Mouse (Mus musculus): Measurements from ENCODE around the gene Abca4.

The Abca4 gene

DNA sequence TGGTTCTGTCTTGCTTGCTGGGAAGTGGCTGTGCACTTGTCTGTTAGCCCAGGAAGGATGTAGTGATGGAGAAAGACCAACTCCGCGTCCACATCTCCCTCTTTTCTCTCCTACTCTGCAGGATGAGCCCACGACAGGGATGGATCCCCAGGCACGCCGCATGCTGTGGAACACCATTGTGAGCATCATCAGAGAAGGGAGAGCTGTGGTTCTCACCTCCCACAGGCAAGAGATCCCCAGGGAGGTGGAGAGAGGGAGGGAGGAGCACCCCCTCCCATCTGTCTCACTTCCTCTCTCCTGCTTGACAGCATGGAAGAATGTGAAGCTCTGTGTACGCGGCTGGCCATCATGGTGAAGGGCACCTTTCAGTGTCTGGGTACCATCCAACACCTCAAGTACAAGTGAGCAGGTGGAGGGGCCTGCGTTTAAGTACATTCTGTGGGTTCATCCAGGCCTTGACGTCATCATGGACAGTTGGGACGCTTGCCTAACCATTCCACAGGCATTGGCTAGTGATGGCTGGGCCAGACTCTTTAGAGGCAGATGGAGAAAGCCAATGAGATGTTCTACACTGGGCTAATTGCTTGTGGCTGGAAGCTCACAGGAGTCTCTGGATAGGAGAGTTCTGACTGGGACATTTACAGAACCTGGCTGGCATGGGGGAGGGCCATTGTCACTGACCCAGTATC is 126.5 kb downstream of the Abca4 start:
- DNase-seq (ENCODE audit: low spot score): no peak

DNA sequence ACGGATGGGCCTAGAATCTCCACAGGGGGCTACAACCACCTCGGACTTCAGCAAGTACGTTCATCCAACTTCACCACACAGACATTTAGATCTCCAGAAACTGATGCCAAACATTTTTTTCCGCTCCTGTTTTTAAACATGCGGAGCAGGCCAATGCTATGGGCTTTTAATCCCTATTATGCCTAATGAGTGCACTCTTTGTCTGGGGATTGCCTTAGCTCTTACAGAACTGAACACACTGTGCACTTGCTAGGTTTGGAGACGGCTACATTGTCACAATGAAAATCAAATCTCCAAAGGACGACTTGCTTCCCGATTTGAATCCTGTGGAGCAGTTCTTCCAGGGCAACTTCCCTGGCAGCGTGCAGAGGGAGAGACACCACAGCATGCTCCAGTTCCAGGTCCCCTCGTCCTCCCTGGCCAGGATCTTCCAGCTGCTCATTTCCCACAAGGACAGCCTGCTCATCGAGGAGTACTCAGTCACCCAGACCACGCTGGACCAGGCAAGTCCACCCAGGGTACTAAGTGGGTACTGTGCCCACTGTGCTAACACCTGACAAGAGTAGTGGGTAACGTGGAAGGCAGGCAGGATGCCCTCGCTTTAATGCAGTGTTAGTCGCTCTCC is 129.4 kb downstream of the Abca4 start:
- DNase-seq (ENCODE audit: low spot score): no peak

DNA sequence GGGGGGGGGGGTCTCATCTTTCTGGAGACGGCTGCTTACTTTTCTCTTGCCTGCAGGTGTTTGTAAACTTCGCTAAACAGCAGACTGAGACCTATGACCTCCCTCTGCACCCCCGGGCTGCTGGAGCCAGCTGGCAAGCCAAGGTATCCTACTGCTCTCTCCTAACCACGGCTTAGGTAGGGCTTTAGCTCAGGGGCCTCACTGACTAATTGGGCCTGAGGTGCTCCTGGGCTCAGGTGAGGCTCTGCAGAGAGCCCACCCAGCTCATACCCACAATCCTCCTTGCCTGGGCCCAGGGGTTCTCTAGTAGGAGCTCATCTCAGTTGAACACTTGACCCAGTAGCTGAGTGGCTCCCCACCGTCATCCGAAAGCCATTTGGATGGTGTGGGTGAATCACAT is 131.8 kb downstream of the Abca4 start:
- no peak for DNase-seq (ENCODE audit: low spot score)

DNA sequence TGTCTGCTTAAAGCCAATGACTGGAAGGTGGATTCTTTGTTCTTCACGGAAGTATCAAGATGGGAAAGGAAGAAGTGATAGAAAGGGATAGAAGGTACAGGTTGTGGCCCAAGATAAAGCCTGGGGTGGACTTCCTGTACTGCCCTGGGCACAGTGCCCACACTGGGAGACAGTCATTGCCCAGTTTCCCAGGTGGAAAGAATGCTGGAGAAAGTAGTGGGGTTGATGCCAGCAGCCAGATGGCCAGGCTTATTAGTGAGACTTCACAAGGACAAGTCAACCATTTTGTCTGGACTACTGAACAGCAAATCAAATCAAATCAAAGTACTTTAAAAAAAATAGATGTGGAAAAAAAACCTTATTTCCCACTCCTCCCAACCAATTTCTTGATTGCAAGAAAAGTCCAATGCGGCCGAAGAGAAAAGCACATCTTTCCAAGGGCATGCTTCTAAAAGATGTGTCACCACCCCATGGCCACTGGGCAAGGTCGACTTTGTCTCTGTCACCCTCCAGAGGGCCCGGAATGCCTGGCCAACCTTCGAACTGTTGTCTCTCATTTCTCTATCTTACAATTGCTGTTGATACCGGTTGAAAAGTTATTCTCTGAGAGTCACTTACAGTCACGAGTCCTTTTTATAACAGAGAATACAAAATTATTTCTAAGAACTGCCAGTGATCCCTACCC is 132.6 kb downstream of the Abca4 start:
- DNase-seq (ENCODE audit: low spot score): no peak

DNA sequence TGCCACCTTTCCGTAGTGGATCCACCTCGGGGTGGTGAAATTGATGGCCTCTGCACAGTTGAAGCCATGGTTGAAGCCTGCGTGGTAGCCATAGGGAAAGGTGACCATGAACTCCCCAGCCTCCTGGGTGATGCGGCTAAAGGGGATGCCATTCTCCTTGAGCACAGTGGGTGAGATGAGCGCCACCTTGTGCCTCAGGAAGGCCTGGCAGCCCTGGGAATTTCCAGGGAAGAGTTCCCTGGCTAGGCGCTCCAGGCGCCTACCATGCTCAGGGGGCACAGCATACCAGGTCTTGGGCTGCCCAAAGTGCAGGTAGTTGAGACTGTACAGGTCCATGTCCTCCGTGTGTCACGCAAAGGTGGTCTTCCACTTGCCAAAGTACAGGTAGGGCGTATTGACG is 139.9 kb downstream of the Abca4 start:
- no peak for DNase-seq (ENCODE audit: low spot score)

DNA sequence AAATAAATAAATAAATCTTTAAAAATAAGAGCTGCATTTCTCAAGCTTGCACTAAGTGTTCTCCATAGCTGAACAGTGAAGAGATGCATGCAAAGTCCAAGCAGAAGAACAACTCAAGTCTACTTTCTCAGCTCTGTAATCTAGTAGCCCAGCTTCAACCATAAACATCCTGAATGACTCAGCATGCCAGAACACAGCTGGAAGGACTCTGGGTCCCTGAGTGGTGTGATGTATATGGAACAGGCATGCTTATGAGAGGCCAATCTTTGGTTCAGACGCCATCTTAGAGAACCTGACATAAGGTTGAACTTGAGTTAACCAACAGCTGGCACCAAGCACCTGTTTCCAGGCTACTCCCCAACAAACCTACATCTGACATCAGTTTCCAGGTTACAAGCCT is 142.7 kb downstream of the Abca4 start:
- no peak for DNase-seq (ENCODE audit: low spot score)

DNA sequence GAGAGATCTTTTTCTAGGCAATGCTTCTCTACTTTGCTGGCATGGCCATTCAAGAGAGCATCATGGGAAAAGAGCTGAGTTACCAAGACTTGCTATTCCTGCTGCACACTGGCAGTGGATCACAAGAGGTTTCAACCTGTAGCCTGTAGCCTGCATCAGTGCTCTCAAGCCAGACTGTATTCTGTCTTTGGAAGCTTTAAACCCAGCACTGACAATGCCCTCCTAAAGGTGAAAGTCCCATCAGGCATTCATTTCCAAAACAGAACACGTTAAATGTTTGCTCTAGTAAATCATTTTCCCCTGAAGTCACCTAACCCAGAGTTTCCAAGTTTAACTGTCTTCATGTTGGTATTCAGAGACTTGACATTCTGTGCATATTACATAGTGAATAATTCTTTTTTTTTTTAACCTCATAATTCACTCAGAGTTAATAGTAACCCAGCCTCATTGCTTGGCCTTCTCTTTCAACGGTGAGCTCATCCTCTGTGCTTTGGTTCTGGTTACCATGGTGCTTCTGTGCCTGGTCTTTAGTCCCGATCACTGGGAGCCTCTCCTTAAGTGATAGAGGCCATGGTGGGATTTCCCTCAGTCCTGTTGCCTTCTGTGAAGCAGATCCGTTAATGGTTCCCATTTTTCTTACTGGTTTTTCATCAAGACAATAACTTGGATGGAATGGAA is 152.5 kb downstream of the Abca4 start:
- no peak for DNase-seq (ENCODE audit: low spot score)

DNA sequence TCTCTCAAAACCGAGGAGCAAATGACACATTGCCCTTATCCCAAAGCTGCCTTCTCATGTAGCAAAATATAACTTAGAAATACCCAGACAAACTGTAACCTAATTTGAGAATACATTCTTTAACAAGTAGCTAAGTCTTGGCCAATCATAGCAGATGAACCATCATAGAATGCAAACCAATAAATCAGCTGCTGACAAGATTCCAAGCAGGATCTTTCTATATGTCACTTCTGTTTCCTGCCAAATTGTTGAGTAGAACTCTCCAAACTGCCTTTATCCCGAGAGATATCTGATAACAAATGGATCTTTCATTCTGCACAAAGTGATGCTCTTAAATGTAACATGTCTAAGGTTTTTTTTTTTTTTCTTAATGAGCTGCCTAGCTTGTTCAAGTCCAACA is 154.3 kb downstream of the Abca4 start:
- no peak for DNase-seq (ENCODE audit: low spot score)

DNA sequence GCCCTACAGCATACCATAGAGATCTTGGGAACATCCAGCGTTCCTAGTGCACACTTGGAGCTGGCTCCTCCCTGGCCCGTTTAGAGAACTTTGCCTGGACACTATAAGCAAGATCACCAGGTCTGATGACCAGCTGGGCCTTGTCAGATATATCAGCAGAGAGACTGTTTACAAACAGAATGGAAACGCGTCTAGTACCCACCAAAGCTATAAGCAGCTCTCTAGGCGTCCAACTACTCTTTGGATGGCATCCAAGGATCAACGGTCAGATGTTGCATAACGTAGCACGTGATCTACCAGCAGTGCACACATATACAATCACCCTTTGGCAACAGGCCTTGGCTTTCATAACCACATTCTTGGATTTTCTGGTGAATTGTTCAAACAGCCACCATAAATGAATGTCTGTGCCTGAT is 154.7 kb downstream of the Abca4 start:
- DNase-seq (ENCODE audit: low spot score): no peak

DNA sequence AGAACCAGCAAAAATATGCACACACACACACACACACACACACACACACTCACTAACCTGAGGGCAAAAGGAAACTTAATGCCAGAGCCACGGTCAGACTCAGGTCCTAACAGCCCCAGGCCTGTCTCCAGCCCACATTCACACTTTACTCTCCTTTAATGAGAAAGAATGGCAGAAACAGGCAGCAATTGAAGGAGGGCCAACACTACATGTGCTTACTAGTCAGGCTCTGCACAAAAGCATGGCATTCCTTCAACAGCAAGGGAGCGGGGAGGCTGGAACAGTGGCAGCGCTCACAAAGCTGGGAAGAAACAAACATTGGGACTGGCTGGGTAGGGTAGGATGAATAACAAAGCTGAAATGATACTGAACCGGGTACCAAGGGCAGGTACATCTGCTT is 155.4 kb downstream of the Abca4 start:
- no peak for DNase-seq (ENCODE audit: low spot score)

DNA sequence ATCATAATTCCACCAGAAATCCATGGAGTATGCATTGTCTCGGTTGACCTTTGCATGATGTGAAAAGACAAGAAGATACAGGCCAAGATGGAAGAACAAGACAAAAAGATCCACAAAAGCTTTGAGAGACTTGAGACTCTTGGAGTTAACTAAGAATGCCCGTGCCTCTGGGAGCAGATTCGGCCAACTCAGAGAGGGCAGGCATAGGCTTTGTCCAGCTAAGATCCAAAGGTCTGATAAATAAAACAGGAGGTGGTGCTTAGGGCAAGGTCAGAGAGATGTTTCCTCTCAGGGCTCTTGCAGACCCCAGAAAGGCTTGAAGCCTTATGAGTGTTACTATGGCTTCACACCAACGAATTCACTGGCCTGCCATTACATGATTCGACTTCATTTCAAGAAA is 155.8 kb downstream of the Abca4 start:
- DNase-seq (ENCODE audit: low spot score): no peak

DNA sequence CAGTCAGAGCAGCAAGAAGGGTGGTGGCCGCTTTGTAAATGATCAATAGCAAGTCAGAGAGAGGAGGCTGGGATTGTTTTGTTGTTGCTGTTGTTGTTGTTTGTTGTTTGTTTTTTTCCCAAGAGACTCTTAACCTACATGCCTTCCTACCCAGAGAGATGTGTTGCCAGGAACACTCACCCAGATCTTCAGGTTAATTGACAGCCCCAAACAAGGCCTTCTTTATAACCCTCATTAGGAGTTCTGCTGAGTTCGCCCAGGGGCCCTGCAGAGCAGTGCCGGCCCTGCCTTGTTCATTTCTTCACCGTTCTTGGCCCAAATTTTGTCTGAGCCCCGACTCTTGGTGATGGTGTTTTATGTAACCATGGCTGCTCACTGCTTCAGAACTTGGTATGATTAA is 156.2 kb downstream of the Abca4 start:
- no peak for DNase-seq (ENCODE audit: low spot score)

DNA sequence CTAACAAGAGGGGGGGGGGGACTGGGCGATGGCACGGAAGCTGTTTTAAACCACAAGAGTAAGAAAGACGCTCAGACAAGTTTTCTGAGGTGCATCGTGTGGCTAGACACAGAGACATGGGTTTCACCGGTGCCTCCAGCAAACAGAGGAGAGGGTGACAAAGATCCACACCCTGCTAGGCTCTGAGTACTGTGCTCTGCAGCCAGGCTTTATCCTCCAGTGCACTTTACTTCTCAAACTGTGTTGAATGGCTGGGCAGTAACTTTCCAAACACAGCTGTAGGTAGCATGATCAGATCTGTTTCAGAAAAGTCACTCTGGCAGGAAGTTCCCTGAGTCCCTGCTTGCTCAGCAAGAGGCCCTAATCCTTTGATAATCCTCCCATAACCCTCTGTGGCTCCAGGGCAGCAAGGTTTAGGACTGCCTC is 158.1 kb downstream of the Abca4 start:
- DNase-seq (ENCODE audit: low spot score): no peak

DNA sequence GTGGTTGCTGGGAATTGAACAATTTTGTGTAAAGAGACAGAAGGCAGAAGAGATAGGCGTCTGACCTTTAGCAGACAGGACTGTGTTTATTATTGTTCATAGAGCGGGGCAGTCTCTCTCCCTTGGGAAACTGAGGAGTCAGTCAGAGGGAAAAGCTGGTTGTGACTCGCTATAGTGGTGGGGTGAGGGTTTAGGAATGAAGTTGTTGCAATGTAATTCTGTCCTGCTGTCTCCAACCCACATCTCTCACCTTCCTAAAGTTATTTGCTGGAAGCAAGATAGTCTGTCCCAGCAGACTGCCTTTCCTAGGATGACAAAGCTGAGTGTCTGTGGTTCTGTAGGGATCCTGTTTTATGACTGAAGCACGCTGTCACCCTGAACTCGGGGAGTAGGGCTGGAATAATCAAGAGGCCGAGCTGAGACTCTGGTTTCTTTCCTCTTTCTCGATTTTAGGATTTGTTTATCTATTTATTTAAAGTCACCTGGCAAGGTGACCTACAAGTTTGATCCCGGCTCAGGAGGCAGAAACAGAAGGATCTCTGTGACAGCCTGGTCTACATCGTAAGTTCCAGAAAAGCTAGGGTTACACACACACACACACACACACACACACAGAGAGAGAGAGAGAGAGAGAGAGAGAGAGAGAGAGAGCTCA is 159.6 kb downstream of the Abca4 start:
- DNase-seq (ENCODE audit: low spot score): no peak

DNA sequence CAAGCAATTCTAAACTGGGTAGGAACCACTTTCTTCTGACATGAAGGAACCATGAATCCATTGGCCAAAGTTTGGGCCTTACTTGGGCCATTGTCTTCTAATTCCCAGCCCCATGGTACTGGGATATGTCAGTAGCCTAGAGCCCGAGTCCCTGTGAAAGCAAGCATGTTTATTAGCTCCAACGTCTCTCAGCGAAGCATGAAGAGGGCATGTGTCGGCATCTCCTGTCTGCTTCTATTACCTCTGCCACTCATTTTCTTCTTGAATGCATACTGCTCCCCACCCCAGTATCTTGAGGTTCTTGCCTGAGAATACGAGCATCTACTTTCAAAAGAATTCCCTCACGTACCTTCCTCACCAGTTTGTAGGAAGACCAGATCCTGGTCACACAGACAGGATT is 161.5 kb downstream of the Abca4 start:
- DNase-seq (ENCODE audit: low spot score): no peak

DNA sequence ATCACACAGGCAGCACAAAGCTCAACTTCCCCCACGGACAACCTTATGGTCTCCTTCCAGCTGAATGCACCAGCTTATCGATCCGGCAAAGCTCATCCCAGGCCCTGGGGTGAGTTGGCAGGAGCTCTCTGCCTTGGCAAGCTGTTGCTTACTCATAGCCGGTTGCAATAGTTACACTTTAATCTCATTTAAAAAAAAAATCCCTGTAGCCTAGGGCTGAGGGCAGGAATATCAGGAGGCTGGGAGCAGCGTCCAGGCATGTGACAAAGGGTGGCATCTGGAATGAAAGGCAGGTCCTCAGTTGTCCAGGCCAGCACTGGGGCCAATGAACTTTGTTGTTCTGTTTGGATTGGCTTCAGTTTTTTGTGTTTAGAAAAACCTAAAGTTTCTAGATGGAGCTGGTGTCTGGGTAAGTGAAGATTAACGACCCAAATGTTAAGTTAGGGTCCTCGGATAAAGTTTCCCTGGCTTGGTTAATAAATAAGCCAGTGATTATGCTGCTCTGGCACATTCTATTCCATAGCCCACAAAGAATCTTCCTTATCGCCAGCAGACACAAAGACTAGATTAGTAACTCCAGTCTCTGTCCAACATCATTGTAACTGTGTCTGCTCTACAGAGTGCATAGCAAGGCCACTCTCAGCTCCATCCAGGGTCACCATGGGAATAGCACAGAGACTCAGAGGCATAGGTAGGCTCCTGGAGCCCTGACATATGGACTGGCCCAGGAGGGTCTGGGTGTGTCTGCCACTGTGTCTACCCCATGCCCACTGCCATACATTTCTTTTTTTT is 162.2 kb downstream of the Abca4 start:
- no peak for DNase-seq (ENCODE audit: low spot score)

DNA sequence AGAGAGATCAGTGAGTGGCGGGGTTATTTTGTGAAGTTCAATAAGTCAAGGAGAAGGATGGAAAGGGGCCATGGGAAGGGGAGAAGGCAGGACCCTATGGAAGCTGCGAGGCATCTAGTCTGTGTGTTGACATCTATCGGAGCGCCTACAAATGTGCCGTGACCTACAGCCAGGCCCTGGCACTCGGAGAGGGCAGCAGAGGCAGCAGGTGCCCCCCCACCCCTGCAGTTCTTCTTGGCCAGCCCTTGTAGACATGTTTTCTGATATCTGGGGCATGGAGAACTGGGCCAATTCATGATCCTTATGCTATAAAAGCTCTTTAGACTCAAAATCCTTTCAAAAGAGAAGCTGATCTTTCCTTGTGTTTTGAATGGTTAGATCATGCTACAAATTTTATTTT is 163.5 kb downstream of the Abca4 start:
- DNase-seq (ENCODE audit: low spot score): no peak

DNA sequence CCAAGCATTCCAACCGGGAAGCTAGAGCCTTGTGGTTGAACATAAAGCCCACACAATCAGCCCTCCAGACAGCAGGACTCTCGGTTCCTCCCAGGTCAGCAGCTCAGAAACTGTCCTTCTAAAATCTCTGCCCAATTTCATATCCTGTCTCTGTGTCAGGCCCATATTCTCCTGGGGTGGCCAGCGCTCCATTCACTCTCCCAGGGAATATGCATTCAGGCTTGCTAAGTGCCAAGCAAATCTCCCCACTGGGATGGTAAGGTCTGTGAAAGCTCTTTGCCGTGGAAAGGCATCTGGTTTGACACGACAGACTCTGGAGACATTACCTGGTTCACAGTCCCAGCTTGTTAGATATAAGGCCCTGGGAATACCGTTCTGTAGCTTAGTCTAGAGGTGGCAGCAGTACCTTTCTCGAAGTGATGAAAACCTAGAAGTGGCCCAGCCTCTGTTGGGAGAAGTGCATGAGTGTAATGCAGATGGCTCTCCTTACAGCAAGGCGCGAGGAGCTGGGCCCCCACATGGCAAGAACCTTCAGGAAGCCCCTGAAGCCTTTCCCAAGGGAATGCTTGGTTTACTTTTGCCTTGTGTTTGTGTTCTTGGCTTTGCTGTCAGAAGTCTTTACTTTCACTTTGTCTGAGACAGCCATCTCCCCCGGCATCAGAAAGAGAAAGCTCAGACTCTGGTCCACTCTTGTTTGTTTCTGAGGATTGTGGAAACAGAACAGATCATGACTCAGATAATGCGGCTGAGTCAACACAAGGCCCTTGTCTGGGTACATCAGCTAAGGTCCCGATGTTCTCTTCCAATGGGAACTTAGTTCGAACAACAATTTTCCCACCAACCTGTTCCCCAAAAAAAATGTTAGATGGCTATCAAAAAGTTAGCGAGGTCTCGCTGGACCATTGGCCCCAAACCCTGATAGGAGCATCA is 164.3 kb downstream of the Abca4 start:
- DNase-seq (ENCODE audit: low spot score): no peak

DNA sequence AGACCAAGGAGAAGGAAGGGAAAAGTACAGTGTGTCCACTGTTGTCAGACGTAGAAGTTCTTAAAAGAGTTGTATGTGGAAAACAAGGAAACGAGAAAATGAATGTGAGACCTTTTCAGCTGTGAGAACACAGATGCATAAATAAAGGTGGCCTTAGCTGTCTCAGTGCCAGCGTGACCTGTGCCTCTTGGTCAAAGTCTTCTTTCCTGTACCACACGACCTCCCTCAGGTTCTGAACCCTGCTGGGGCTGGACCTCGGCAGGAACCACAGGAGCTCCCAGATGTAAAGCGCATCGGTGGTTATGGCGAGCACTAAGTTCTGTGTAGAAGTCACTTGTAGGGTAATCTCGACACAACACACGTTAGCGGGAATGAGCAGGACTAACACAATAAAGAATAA is 165.3 kb downstream of the Abca4 start:
- DNase-seq (ENCODE audit: low spot score): no peak

DNA sequence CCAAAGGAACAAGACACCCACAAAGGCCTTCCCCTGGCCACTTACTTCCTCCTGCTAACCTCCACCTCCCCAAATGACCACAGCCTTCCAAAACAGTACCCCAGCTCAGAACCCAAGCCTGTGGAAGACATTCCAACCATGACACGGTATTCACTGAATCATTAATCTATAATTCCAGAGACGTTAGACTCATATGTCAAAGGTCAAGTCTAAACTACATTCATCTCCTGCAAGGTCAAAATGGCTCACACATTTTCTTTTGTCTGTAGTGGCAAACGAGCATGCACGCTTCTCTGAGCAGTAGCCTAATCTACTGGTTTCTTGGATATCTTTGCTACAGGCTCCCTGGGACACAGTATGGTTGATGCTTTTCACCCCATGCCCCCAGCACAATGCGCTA is 166.2 kb downstream of the Abca4 start:
- no peak for DNase-seq (ENCODE audit: low spot score)

DNA sequence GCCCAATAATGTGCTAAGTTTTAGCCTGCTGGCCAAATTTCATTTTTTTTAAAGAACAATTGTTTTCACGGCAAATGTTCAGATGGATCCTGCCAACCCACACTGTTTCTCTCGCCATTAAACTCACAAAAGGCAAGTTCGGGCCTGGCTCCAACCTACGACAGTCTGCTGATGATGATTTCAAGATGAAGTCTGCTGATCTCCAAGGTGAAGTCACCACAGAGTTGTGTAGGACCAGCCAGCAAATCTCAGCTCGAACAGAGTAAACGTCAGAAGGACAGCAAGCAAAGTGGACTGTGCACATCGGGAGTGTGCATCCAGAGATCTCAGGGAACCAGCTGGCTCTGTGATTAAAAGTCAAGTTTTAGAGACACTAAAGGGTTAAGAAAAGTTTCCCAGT is 166.6 kb downstream of the Abca4 start:
- no peak for DNase-seq (ENCODE audit: low spot score)
